Mouse (Mus musculus): ENCODE data around the gene Gpr158. TPM values are rescaled to one million over a fixed set of nuclear protein-coding genes. Genes with fewer than 3 reads are reported as not detected.

Gene Gpr158
- total RNA-seq, 1 experiment from 2014 or later: not detected

GRCm38 (mm10) chr2:21530750-21531149 lies 163.4 kb downstream of the Gpr158 start:
- no peak for ATAC-seq (replicated peaks; ENCODE audit: low read depth, poor library complexity, severe bottlenecking)

GRCm38 (mm10) chr2:21619180-21619579 lies 251.8 kb downstream of the Gpr158 start:
- ATAC-seq (replicated peaks; ENCODE audit: low read depth, poor library complexity, severe bottlenecking): no peak

GRCm38 (mm10) chr2:21632136-21632535 lies 264.8 kb downstream of the Gpr158 start:
- no peak for ATAC-seq (replicated peaks; ENCODE audit: low read depth, poor library complexity, severe bottlenecking)

- ATAC-seq (replicated peaks; ENCODE audit: low read depth, poor library complexity, severe bottlenecking): no peak
Observed at GRCm38 (mm10) chr2:21665721-21666120, 298.4 kb downstream of the Gpr158 start.

GRCm38 (mm10) chr2:21676084-21676838 lies 308.9 kb downstream of the Gpr158 start:
- ATAC-seq (replicated peaks; ENCODE audit: low read depth, poor library complexity, severe bottlenecking): no peak

GRCm38 (mm10) chr2:21676839-21677123 lies 309.4 kb downstream of the Gpr158 start:
- no peak for ATAC-seq (replicated peaks; ENCODE audit: low read depth, poor library complexity, severe bottlenecking)

- ATAC-seq (replicated peaks; ENCODE audit: low read depth, poor library complexity, severe bottlenecking): no peak
Observed at GRCm38 (mm10) chr2:21680735-21681270, 313.5 kb downstream of the Gpr158 start.

- no peak for ATAC-seq (replicated peaks; ENCODE audit: low read depth, poor library complexity, severe bottlenecking)
Observed at GRCm38 (mm10) chr2:21684736-21685135, 317.4 kb downstream of the Gpr158 start.

GRCm38 (mm10) chr2:21693128-21693527 lies 325.8 kb downstream of the Gpr158 start:
- no peak for ATAC-seq (replicated peaks; ENCODE audit: low read depth, poor library complexity, severe bottlenecking)

GRCm38 (mm10) chr2:21693807-21694594 lies 326.7 kb downstream of the Gpr158 start:
- ATAC-seq (replicated peaks; ENCODE audit: low read depth, poor library complexity, severe bottlenecking): no peak

- ATAC-seq (replicated peaks; ENCODE audit: low read depth, poor library complexity, severe bottlenecking): no peak
Observed at GRCm38 (mm10) chr2:21728075-21728474, 360.7 kb downstream of the Gpr158 start.

- ATAC-seq (replicated peaks; ENCODE audit: low read depth, poor library complexity, severe bottlenecking): no peak
Observed at GRCm38 (mm10) chr2:21783721-21784120, 416.4 kb downstream of the Gpr158 start.

- ATAC-seq (replicated peaks; ENCODE audit: low read depth, poor library complexity, severe bottlenecking): no peak
Observed at GRCm38 (mm10) chr2:21793156-21793555, 425.8 kb downstream of the Gpr158 start.

- no peak for ATAC-seq (replicated peaks; ENCODE audit: low read depth, poor library complexity, severe bottlenecking)
Observed at GRCm38 (mm10) chr2:21799616-21800015, 432.3 kb downstream of the Gpr158 start.

- ATAC-seq (replicated peaks; ENCODE audit: low read depth, poor library complexity, severe bottlenecking): no peak
Observed at GRCm38 (mm10) chr2:21800045-21800444, 432.7 kb downstream of the Gpr158 start.

- no peak for ATAC-seq (replicated peaks; ENCODE audit: low read depth, poor library complexity, severe bottlenecking)
Observed at GRCm38 (mm10) chr2:21808510-21808909, 441.2 kb downstream of the Gpr158 start.

GRCm38 (mm10) chr2:21810431-21810830 lies 443.1 kb downstream of the Gpr158 start:
- ATAC-seq (replicated peaks; ENCODE audit: low read depth, poor library complexity, severe bottlenecking): no peak

- no peak for ATAC-seq (replicated peaks; ENCODE audit: low read depth, poor library complexity, severe bottlenecking)
Observed at GRCm38 (mm10) chr2:21864061-21864460, 496.7 kb downstream of the Gpr158 start.
